Mouse (Mus musculus) liver, adult 2 months (tissue): Measurements from ENCODE around the gene Cpxm2. TPM values are rescaled to one million over a fixed set of nuclear protein-coding genes. Genes with fewer than 3 reads are reported as not detected.

Experiments
- DNase-seq: peaks from one replicate; pipeline ENCODE4 v3.0.0-alpha.2; 2011; ENCODE audit warnings: low read depth, low spot score; ENCODE audit errors: extremely low read depth
- H3K27ac ChIP-seq: fragments of 200-500 bp; replicated peaks from 2 replicates; pipeline ENCODE4 v1.5.1; 2012; ENCODE audit warnings: low read depth, mild to moderate bottlenecking, control low read depth, inconsistent platforms, low read length; ENCODE audit not compliant: insufficient read depth
- H3K27me3 ChIP-seq: fragments of 200-500 bp; 2 replicates; pipeline ENCODE4 v1.6.1; 2012; ENCODE audit warnings: mild to moderate bottlenecking, moderate library complexity, low read length, inconsistent platforms; ENCODE audit not compliant: control insufficient read depth, insufficient read depth
- H3K36me3 ChIP-seq: fragments of 200-500 bp; 2 replicates; pipeline ENCODE4 v1.6.1; 2012; ENCODE audit warnings: low read length, inconsistent platforms; ENCODE audit not compliant: control insufficient read depth, insufficient read depth
- H3K4me1 ChIP-seq: fragments of 200-500 bp; 2 replicates; pipeline ENCODE4 v1.6.1; 2011; ENCODE audit warnings: low read length; ENCODE audit not compliant: control insufficient read depth, insufficient read depth
- H3K4me3 ChIP-seq: fragments of 200-500 bp; 2 replicates; pipeline ENCODE4 v1.5.1; 2011; ENCODE audit warnings: low read depth, mild to moderate bottlenecking, control low read depth, low read length, moderate library complexity; ENCODE audit not compliant: insufficient read depth
- H3K79me2 ChIP-seq: fragments of 200-500 bp; 2 replicates; pipeline ENCODE4 v1.6.1; 2012; ENCODE audit warnings: inconsistent platforms, mild to moderate bottlenecking, low read length, moderate library complexity; ENCODE audit not compliant: control insufficient read depth, insufficient read depth
- H3K9ac ChIP-seq: fragments of 200-500 bp; 2 replicates; pipeline ENCODE4 v1.6.1; 2012; ENCODE audit warnings: low read depth, mild to moderate bottlenecking, control low read depth, inconsistent platforms, low read length
- CTCF ChIP-seq: fragments of 200-500 bp; IDR thresholded peaks from 2 replicates; pipeline ENCODE4 v1.5.1; 2011; ENCODE audit warnings: low read depth, low read length, control low read depth
- POLR2A ChIP-seq: fragments of 200-500 bp; IDR thresholded peaks from 2 replicates; pipeline ENCODE4 v1.6.1; 2011; ENCODE audit warnings: low read length, control low read depth; ENCODE audit not compliant: insufficient read depth; ENCODE audit errors: extremely low read depth
- whole genome bisulfite sequencing: fragments of 180-500 bp; shearing (Covaris S2); methylation state at CpG from one replicate; pipeline ENCODE4 v1.1.7; 2018; 5-methylcytosine and 5-hydroxymethylcytosine counted together
- polyA plus RNA-seq: library from polyadenylated mRNA; depleted of rRNA; stranded (reverse); fragments of >200 nt; gene quantifications from 2 replicates; pipeline ENCODE4 v1.2.3, GENCODE M21; 2012
- total RNA-seq: library from RNA; depleted of rRNA; stranded (reverse); fragments of >200 nt; gene quantifications from 2 replicates; pipeline ENCODE4 v1.2.3, GENCODE M21; 2014

Cpxm2 gene
- total and polyA plus RNA-seq, 2 experiments, result 0.21 to 0.74 TPM

DNA sequence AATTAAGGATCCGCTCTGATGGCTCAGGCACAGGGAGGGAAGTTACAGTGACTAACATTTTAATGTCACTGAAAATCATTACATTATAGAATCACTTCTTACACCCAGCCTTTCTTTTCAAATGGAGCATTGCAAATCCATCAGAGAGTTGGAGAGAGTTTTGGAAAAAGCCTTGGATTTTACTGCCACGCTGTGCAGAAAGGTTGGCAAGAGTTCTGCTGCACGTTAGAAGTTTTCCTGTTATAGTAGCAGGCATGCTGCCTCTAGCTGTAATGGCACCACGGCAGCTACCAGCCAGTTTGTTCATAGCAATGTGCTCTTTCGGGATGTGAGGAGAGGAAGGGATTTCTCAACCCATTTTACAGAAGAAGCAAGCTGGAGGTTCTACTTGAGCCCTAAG, 20.2 kb upstream of the Cpxm2 start:
- Histone ChIP-seq H3K4me1 (no peaks in the 10 kb centered on the region), H3K27me3 (no peaks in the 10 kb centered on the region), H3K36me3 (no peaks in the 10 kb centered on the region), H3K4me3 (no peak overlapping the region), H3K79me2 (no peaks in the 10 kb centered on the region), H3K27ac (no peak overlapping the region), H3K9ac (no peak overlapping the region)
- WGBS, result 84% methylated on average over 5 of the region's 5 CpGs
- no peak for DNase-seq
- TF ChIP-seq POLR2A (no peak), CTCF (no peak)

DNA sequence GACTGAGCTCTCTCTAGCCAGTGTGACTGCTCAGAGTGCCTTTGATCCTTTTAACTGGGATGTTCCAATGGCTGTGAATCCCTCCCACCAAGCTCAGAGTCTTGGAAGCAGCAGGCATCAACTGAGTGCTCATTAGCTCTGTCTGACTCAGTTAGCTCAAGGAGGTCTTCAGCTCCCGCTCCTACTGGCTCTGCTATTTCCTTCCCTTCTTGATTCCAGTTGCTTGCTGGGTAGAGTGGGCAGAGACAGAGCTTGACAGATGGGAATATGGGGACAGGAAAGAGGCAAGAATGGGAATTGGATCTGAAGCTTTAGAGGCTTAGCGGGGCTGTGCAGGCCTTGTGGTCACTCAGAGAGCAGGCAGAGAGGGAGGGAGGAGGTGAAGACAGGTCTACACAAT, 19.8 kb upstream of the Cpxm2 start:
- 80% methylated on average over 2 of the region's 2 CpGs for WGBS
- no peak for DNase-seq
- no peak overlapping the region for H3K4me3 ChIP-seq
- TF ChIP-seq POLR2A (no peak), CTCF (no peak)
- H3K27ac ChIP-seq, result no peak overlapping the region
- no peaks in the 10 kb centered on the region for H3K27me3 ChIP-seq
- no peaks in the 10 kb centered on the region for H3K79me2 ChIP-seq
- H3K4me1 ChIP-seq, result no peaks in the 10 kb centered on the region
- H3K9ac ChIP-seq, result no peak overlapping the region
- no peaks in the 10 kb centered on the region for H3K36me3 ChIP-seq

DNA sequence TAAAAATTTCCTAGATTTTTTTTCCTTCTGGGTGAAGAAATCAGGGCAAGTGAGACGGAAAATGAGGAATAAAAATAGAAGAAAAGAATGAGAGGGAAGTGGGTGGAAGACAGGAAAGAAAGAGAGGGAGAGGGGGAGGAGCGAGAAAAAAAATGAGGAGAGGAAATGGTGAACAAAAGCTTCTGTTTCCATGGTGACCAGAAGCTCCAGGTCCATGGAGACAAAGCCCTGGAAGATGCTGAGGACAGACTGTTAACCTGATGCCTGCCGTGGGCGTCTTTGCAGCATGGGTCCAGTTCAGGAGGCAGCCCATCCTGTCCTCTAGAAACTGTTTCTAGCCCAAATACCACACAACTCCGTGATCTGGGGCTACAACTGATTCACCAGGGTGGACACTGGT, 17.7 kb upstream of the Cpxm2 start:
- Histone ChIP-seq H3K79me2 (no peaks in the 10 kb centered on the region), H3K4me1 (no peaks in the 10 kb centered on the region), H3K4me3 (no peak overlapping the region), H3K36me3 (no peaks in the 10 kb centered on the region), H3K27ac (no peak overlapping the region), H3K27me3 (no peaks in the 10 kb centered on the region), H3K9ac (no peak overlapping the region)
- WGBS, result 78% methylated on average over 5 of the region's 5 CpGs
- DNase-seq, result no peak
- TF ChIP-seq CTCF, result no peak
- TF ChIP-seq POLR2A, result no peak

DNA sequence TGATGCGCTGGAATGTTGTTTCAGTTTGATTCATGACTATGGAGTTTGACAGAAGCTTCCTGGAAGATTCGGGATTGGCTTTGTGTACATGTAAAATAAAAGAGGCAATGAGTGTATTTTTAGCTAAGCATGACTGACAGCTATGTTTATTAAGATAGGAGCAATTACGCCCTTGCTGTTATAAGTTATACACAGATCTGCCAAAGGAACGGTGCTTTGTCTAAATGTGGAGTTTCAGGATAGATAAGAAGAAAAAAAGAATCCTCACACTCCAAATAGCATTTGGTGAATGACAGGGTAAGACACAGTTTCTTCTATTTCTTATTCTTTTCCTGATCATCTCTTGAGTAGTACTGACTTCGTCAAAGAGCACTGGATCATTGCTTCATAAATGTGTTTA, 17.2 kb upstream of the Cpxm2 start:
- WGBS, result 77% methylated on average over 5 of the region's 5 CpGs
- H3K36me3 ChIP-seq, result no peaks in the 10 kb centered on the region
- no peaks in the 10 kb centered on the region for H3K79me2 ChIP-seq
- H3K27me3 ChIP-seq, result no peaks in the 10 kb centered on the region
- no peak overlapping the region for H3K9ac ChIP-seq
- no peak overlapping the region for H3K27ac ChIP-seq
- no peak for TF ChIP-seq CTCF
- no peak for TF ChIP-seq POLR2A
- DNase-seq, result no peak
- H3K4me1 ChIP-seq, result no peaks in the 10 kb centered on the region
- H3K4me3 ChIP-seq, result no peak overlapping the region

DNA sequence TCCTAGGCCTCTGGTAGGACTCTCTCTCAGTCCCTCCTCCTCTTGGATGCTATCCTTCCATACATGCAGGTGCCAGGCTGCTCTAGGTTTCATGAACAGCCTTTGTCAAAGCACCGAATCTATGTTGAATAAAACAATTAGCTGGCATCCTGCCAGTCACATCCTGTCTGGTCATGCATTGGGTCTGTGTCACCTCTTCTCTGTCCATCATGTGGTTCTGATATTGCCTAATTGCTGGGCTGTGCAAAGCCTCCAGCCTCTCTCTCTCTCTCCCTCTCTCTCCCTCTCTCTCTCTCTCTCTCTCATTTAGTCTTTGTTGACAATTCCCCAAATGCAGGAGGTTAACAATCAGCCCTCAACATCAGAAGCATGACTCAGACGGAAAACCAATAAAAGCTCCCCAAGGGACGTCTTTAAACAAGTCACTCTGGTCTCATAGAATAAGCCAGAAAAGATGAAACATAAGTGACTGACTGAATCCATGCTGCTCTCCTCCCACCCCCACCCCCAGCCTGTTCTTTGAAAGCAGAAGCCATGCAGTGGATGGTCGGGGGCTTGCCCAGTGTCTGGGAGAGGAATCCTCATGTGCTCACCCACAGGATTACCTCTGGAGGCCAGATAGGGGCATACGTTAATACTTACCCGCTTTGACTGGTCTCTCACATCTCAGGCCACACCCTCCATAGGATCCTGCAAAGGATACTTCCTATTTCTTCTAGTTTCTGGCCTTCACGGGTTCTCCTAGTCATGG, 15.1 kb upstream of the Cpxm2 start:
- Histone ChIP-seq H3K36me3 (no peaks in the 10 kb centered on the region), H3K79me2 (no peaks in the 10 kb centered on the region), H3K27ac (no peak overlapping the region), H3K4me1 (no peaks in the 10 kb centered on the region), H3K27me3 (no peaks in the 10 kb centered on the region), H3K9ac (no peak overlapping the region), H3K4me3 (no peak overlapping the region)
- WGBS, result 64% methylated on average over 7 of the region's 7 CpGs
- TF ChIP-seq POLR2A, result no peak
- no peak for TF ChIP-seq CTCF
- no peak for DNase-seq

DNA sequence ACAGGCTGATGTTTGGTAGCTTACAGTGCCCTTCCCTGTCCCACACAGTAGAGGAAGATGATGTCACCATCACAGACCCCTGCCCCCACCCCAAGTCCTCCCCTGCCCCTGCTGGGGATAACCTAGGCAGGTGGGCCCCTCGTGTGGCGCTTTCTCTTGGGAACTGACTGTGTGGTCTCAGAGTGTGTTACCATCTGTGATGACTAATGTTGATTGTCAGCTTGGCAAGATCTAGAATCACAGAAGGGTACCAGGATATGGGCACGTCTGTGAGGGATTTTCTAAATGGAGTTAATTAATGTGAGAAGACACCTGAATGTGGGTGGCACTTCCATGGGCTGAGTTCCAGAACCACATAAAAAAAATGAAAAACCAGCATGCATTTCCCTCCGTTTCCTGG, 12.7 kb upstream of the Cpxm2 start:
- WGBS, result 72% methylated on average over 4 of the region's 4 CpGs
- Histone ChIP-seq H3K79me2 (no peaks in the 10 kb centered on the region), H3K27ac (no peak overlapping the region), H3K4me3 (no peak overlapping the region), H3K27me3 (no peaks in the 10 kb centered on the region), H3K36me3 (no peaks in the 10 kb centered on the region), H3K9ac (no peak overlapping the region), H3K4me1 (no peaks in the 10 kb centered on the region)
- TF ChIP-seq CTCF (no peak), POLR2A (no peak)
- DNase-seq, result no peak
